Comparison of ENCODE assay signal across 8 mouse cellular contexts in genomic region chr4:88094062-88094767, GRCm38 (mm10). TPM values are rescaled to one million over a fixed set of nuclear protein-coding genes. Genes with fewer than 3 reads are reported as not detected.
A peak's percentile ranks its signal among the peaks of the same experiment; 100 is the strongest.
DNase-seq lines count a peak whose midpoint lies in the region; ATAC-seq and TF ChIP-seq lines count a peak whose summit lies in the region.

Gene Focad, plus strand, starts transcription at chr4:88094629.

- H3K9ac ChIP-seq in hindbrain, postnatal 0 days (replicated peaks; ENCODE audit: low read length), result peak within 1 kb of the TSS; percentile 74

- H3K4me3 ChIP-seq in gastrocnemius, adult 2 months, result peak within 1 kb of the TSS; percentile 84
- H3K4me3 ChIP-seq in hindbrain, postnatal 0 days (ENCODE audit: low read length), result peak within 1 kb of the TSS; percentile 72
- peak within 1 kb of the TSS; percentile 100 for H3K4me3 ChIP-seq in left cerebral cortex, adult 2 months

- no peaks in the 10 kb centered on the region for H3K4me1 ChIP-seq in hindbrain, postnatal 0 days (ENCODE audit: insufficient read depth, low read length)

- peak within 1 kb of the TSS; percentile 81 for H3K4me2 ChIP-seq in hindbrain, postnatal 0 days (ENCODE audit: low read depth, low read length)

- no peaks in the 10 kb centered on the region for H3K27me3 ChIP-seq in hindbrain, postnatal 0 days (ENCODE audit: insufficient read depth, low read length)

- TF ChIP-seq CTCF in gastrocnemius, adult 2 months (IDR thresholded peaks at IDR 0.05), result no peak
- peak; percentile 34 for TF ChIP-seq CTCF in hindbrain, postnatal 0 days (IDR thresholded peaks at IDR 0.05; ENCODE audit: low read depth)
- TF ChIP-seq CTCF in left cerebral cortex, adult 2 months (IDR thresholded peaks at IDR 0.05), result no peak; the same call in 1 of the 2 replicates

- ATAC-seq in common myeloid progenitor, adult 5-6 weeks (replicated peaks; ENCODE audit: low read depth, poor library complexity, severe bottlenecking), result peak; percentile 99
- peak; percentile 100 for ATAC-seq in hindbrain, postnatal 0 days
- peak; percentile 99 for ATAC-seq in megakaryocyte, adult 5-6 weeks (ENCODE audit: poor library complexity, severe bottlenecking)

- under 1% methylated on average over 34 of the region's 34 CpGs for WGBS in hindbrain, postnatal 0 days

- intact Hi-C loops in gastrocnemius, adult 2 months (cut with DNase I), result loop anchor here (1.0 kb wide), 1 partner anchor 59 kb away; no protein-coding TSS in a partner anchor
- intact Hi-C loops in left cerebral cortex, adult 2 months (cut with DNase I), result loop anchor here (1.0 kb wide), 1 partner anchor 61 kb away; the partner anchor contains the start of gene Mllt3

- H3K9me3 ChIP-seq in hindbrain, postnatal 0 days (ENCODE audit: low read length), result no peaks in the 10 kb centered on the region

- H3K36me3 ChIP-seq in hindbrain, postnatal 0 days (ENCODE audit: insufficient read depth, low read length), result no peaks in the 10 kb centered on the region

- H3K27ac ChIP-seq in gastrocnemius, adult 2 months, result peak within 1 kb of the TSS; percentile 89
- H3K27ac ChIP-seq in hindbrain, postnatal 0 days, result peak within 1 kb of the TSS; percentile 78
- peak within 1 kb of the TSS; percentile 94 for H3K27ac ChIP-seq in left cerebral cortex, adult 2 months

- DNase-seq in ZHBTc4 (ENCODE audit: low read depth, low spot score), result peak; percentile 99
- DNase-seq in gastrocnemius, adult 2 months, result peak; percentile 99
- peak; percentile 99 for DNase-seq in hindbrain, postnatal 0 days (ENCODE audit: low spot score)
- peak; percentile 98 to 99 for DNase-seq in left cerebral cortex, adult 2 months (ENCODE audit: extremely low spot score in 1 of 2, low spot score in 2 of 2)
- peak; percentile 98 to 99 for DNase-seq in right cerebral cortex, adult 2 months (ENCODE audit: low spot score in 2 of 2)
- peak; percentile 98 for DNase-seq in urinary bladder, postnatal 14 days (ENCODE audit: low spot score)

RNA-seq across cellular contexts. Expression of gene Focad, which starts in this region (rescaled TPM):
- 23.6 and 23.7 TPM in 2 replicates for total RNA-seq in common myeloid progenitor, adult 5-6 weeks (2017)
- 10 to 100 TPM in 1 of 2 experiments, 1 to 10 TPM in 1; 9.1 to 14.0 TPM for total RNA-seq in gastrocnemius, adult 2 months (2021)
- total RNA-seq in hindbrain, postnatal 0 days (2014; rRNA removed), result 32.5 and 34.1 TPM in 2 replicates
- 9.2 and 9.6 TPM in 2 replicates for polyA plus RNA-seq in hindbrain, postnatal 0 days (2015; fragmentation: Nextera tagmentation; extraction: Ambion mirVana)
- 10 to 100 TPM; 50.7 to 54.7 TPM for total RNA-seq in left cerebral cortex, adult 2 months (2021)
- total RNA-seq in megakaryocyte, adult 5-6 weeks (2015), result 3.0 and 4.8 TPM in 2 replicates
- total RNA-seq in megakaryocyte, adult 5-6 weeks (2017), result 3.7 and 6.2 TPM in 2 replicates

Comparison
In these comparisons a context has a peak if more than half of its experiments do, and no peak if none do; other contexts are left out.
1. Peak in every context shown above with its lines: DNase-seq, ATAC-seq, H3K4me3 ChIP-seq and H3K27ac ChIP-seq.